Mouse (Mus musculus) lung, embryonic 14.5 days (tissue): ENCODE data around the gene Cav3. TPM values are rescaled to one million over a fixed set of nuclear protein-coding genes. Genes with fewer than 3 reads are reported as not detected.
A peak's percentile ranks its signal among the peaks of the same experiment; 100 is the strongest.

ENCODE experiments used
- ATAC-seq: fragments of 200-750 bp; cut with Nextera tagmentation; 2 replicates; pipeline ENCODE4 v1.8.0; 2017; ENCODE audit warnings: mild to moderate bottlenecking, moderate TSS enrichment, moderate library complexity; ENCODE audit not compliant: insufficient read depth
- DNase-seq: peaks from one replicate; pipeline ENCODE4 v3.0.0-alpha.2; 2015
- H3K27ac ChIP-seq: fragments of 300-500 bp; sonication (generic); 2 replicates; pipeline ENCODE4 v1.5.1; 2014; ENCODE audit warnings: low read depth, mild to moderate bottlenecking, moderate library complexity
- H3K27me3 ChIP-seq: fragments of 300-500 bp; sonication (generic); 2 replicates; pipeline ENCODE4 v1.6.1; 2014; ENCODE audit warnings: low read length, control low read depth; ENCODE audit not compliant: insufficient read depth
- H3K36me3 ChIP-seq: fragments of 300-500 bp; sonication (generic); 2 replicates; pipeline ENCODE4 v1.6.1; 2014; ENCODE audit warnings: control low read depth; ENCODE audit not compliant: insufficient read depth
- H3K4me1 ChIP-seq: fragments of 300-500 bp; sonication (generic); 2 replicates; pipeline ENCODE4 v1.6.1; 2014; ENCODE audit warnings: antibody characterized with exemption, control low read depth; ENCODE audit not compliant: insufficient read depth
- H3K4me2 ChIP-seq: fragments of 300-500 bp; sonication (generic); 2 replicates; pipeline ENCODE4 v1.6.1; 2014; ENCODE audit warnings: mild to moderate bottlenecking
- H3K4me3 ChIP-seq: fragments of 300-500 bp; sonication (generic); 2 replicates; pipeline ENCODE4 v1.5.1; 2014; ENCODE audit warnings: low read depth, low read length
- H3K9ac ChIP-seq: fragments of 300-500 bp; sonication (generic); 2 replicates; pipeline ENCODE4 v1.6.1; 2014
- H3K9me3 ChIP-seq: fragments of 300-500 bp; sonication (generic); 2 replicates; pipeline ENCODE4 v1.6.1; 2016; ENCODE audit warnings: low read depth, low read length, control low read depth
- CTCF ChIP-seq: IDR thresholded peaks from 2 replicates; pipeline ENCODE4 v1.5.1; 2016; ENCODE audit warnings: antibody characterized with exemption, low read depth
- WGBS: fragments of 180-500 bp; shearing (Covaris S2); extraction: QIAGEN DNeasy Blood & Tissue Kit; methylation state at CpG from one replicate; pipeline ENCODE4 v1.1.7; 2014; 5-methylcytosine and 5-hydroxymethylcytosine counted together
- polyA plus RNA-seq: library from polyadenylated mRNA; unstranded; fragments of >200 nt; fragmentation: Nextera tagmentation; extraction: Ambion mirVana; gene quantifications from 2 replicates; pipeline ENCODE4 v1.2.1, GENCODE M21; 2014

Cav3 gene
- polyA plus RNA-seq, 1 experiment from 2014 or later = 0.63 TPM

GRCm38 (mm10) chr6:112489181-112489909 lies 30.0 kb downstream of the Cav3 start:
- Histone ChIP-seq H3K4me3 (peak overlapping the region; percentile 31), H3K4me2 (peak overlapping the region; percentile 70), H3K9me3 (no peaks in the 10 kb centered on the region), H3K4me1 (no peaks in the 10 kb centered on the region), H3K27me3 (peaks cover 40% of the 10 kb centered on the region), H3K9ac (no peak overlapping the region), H3K36me3 (no peaks in the 10 kb centered on the region), H3K27ac (no peak overlapping the region)
- 4% methylated on average over 72 of the region's 72 CpGs for WGBS
- no peak for TF ChIP-seq CTCF
- DNase-seq (peak; percentile 51), ATAC-seq (peak; percentile 31; the same call in 1 of the 2 replicates)

GRCm38 (mm10) chr6:112489910-112490559 lies 30.7 kb downstream of the Cav3 start, which contains the start of gene Oxtr:
Gene Oxtr (minus strand): TSS chr6:112489943.
- peak; percentile 4; the same call in 1 of the 2 replicates for ATAC-seq

GRCm38 (mm10) chr6:112490625-112491242 lies 31.4 kb downstream of the Cav3 start:
- no peaks in the 10 kb centered on the region for H3K9me3 ChIP-seq
- DNase-seq (peak; percentile 92), ATAC-seq (peak; percentile 48; the same call in 1 of the 2 replicates)
- under 1% methylated on average over 35 of the region's 35 CpGs for WGBS
- no peaks in the 10 kb centered on the region for H3K36me3 ChIP-seq
- H3K27ac ChIP-seq = no peak overlapping the region
- H3K4me2 ChIP-seq = peak overlapping the region; percentile 70
- no peaks in the 10 kb centered on the region for H3K4me1 ChIP-seq
- TF ChIP-seq CTCF = peak; percentile 95
- peak overlapping the region; percentile 42 for H3K9ac ChIP-seq
- peak overlapping the region; percentile 36 for H3K4me3 ChIP-seq
- H3K27me3 ChIP-seq = peaks cover 40% of the 10 kb centered on the region

More at GRCm38 (mm10) chr6:112489910-112490559, 30.7 kb downstream of the Cav3 start, which contains the start of gene Oxtr:
- Histone ChIP-seq H3K36me3 (no peaks in the 10 kb centered on the region), H3K27me3 (peaks cover 40% of the 10 kb centered on the region), H3K4me2 (peak within 1 kb of the TSS; percentile 70), H3K4me1 (no peaks in the 10 kb centered on the region), H3K27ac (no peak within 1 kb of the TSS), H3K9ac (peak within 1 kb of the TSS; percentile 42), H3K4me3 (peak within 1 kb of the TSS; percentile 36), H3K9me3 (no peaks in the 10 kb centered on the region)
- no peak for DNase-seq
- TF ChIP-seq CTCF = no peak
- WGBS = 7% methylated on average over 24 of the region's 24 CpGs

GRCm38 (mm10) chr6:112491521-112491920 lies 32.2 kb downstream of the Cav3 start:
- peaks cover 40% of the 10 kb centered on the region for H3K27me3 ChIP-seq
- 77% methylated on average over 8 of the region's 8 CpGs for WGBS
- no peak for DNase-seq

GRCm38 (mm10) chr6:112492656-112493055 lies 33.4 kb downstream of the Cav3 start:
- WGBS = 83% methylated on average over 6 of the region's 6 CpGs
- no peak for TF ChIP-seq CTCF
- Histone ChIP-seq H3K27me3 (peaks cover 31% of the 10 kb centered on the region), H3K9me3 (no peaks in the 10 kb centered on the region), H3K27ac (no peak overlapping the region), H3K4me1 (no peaks in the 10 kb centered on the region), H3K36me3 (no peaks in the 10 kb centered on the region), H3K4me3 (no peak overlapping the region), H3K4me2 (no peak overlapping the region), H3K9ac (no peak overlapping the region)
- DNase-seq (no peak), ATAC-seq (no peak)

More at GRCm38 (mm10) chr6:112491521-112491920, 32.2 kb downstream of the Cav3 start:
- ATAC-seq = no peak
- Histone ChIP-seq H3K9ac (no peak overlapping the region), H3K4me1 (no peaks in the 10 kb centered on the region), H3K9me3 (no peaks in the 10 kb centered on the region), H3K4me3 (no peak overlapping the region), H3K4me2 (no peak overlapping the region), H3K27ac (no peak overlapping the region), H3K36me3 (no peaks in the 10 kb centered on the region)
- TF ChIP-seq CTCF = no peak

DNA sequence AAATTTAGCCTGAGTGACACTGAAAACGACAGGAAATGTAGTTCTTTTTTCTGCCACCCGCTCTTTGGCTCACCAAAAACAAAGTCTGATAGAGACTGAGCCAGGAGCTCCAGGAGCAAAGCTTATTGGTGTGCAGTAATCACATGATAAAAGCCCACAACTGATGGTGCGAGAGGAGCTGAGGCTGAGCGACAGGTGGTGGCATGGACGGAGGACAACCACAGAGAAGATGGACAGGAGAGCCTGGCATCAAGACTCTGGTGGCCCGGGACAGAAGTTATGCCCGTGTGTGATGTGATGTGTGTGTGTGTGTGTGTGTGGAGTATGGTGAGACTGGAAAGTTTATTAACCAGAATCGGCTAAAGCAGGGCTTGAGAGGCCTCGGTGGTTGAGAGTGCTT lies 34.1 kb downstream of the Cav3 start:
- Histone ChIP-seq H3K4me3 (no peak overlapping the region), H3K4me2 (no peak overlapping the region), H3K27ac (no peak overlapping the region), H3K4me1 (no peaks in the 10 kb centered on the region), H3K27me3 (peaks cover 24% of the 10 kb centered on the region), H3K36me3 (no peaks in the 10 kb centered on the region), H3K9me3 (no peaks in the 10 kb centered on the region), H3K9ac (no peak overlapping the region)
- ATAC-seq (no peak), DNase-seq (no peak)
- WGBS = 88% methylated on average over 9 of the region's 9 CpGs
- TF ChIP-seq CTCF = no peak
